23 mouse cellular contexts compared by ENCODE assay signal in genomic region chr6:118897101-118897500, GRCm38 (mm10).
A peak's percentile ranks its signal among the peaks of the same experiment; 100 is the strongest.
DNase-seq lines count a peak whose midpoint lies in the region; ATAC-seq and TF ChIP-seq lines count a peak whose summit lies in the region.
"Had no signal": no experiment of that assay in that cellular context is flagged by ENCODE, and none has a peak within 500 bp of the region (broad histone marks: within the 10 kb centered on the region; RNA-seq: fewer than 3 reads in every experiment).

No protein-coding gene starts in this region.

- WGBS in hindbrain, embryonic 10.5 days, result 48% methylated on average over 5 of the region's 5 CpGs
- 47% methylated on average over 5 of the region's 5 CpGs for WGBS in hindbrain, postnatal 0 days
- 41% methylated on average over 5 of the region's 5 CpGs for WGBS in heart, embryonic 11.5 days (ENCODE audit: insufficient replicate concordance)

- no peak overlapping the region for H3K4me2 ChIP-seq in hindbrain, postnatal 0 days (ENCODE audit: low read depth, low read length)
- H3K4me2 ChIP-seq in heart, embryonic 11.5 days, result no peak overlapping the region
- H3K4me2 ChIP-seq: embryonic facial prominence, embryonic 12.5 days; forebrain, embryonic 15.5 days; hindbrain, embryonic 14.5 days; limb, embryonic 12.5 days; liver, embryonic 13.5 days; stomach, embryonic 15.5 days had no signal

- H3K27me3 ChIP-seq in hindbrain, embryonic 10.5 days (ENCODE audit: insufficient read depth, poor library complexity, severe bottlenecking), result no peaks in the 10 kb centered on the region
- no peaks in the 10 kb centered on the region for H3K27me3 ChIP-seq in hindbrain, postnatal 0 days (ENCODE audit: insufficient read depth, low read length)
- H3K27me3 ChIP-seq in heart, embryonic 11.5 days (ENCODE audit: control insufficient read depth, insufficient read depth, low read length), result no peaks in the 10 kb centered on the region
- H3K27me3 ChIP-seq: embryonic facial prominence, embryonic 12.5 days; forebrain, embryonic 15.5 days; limb, embryonic 12.5 days; stomach, embryonic 15.5 days had no signal

- TF ChIP-seq CTCF in hindbrain, postnatal 0 days (IDR thresholded peaks at IDR 0.05; ENCODE audit: low read depth), result no peak

- H3K9ac ChIP-seq in hindbrain, postnatal 0 days (replicated peaks; ENCODE audit: low read length), result no peak overlapping the region
- peak overlapping the region; percentile 22; the same call in 1 of the 2 replicates for H3K9ac ChIP-seq in heart, embryonic 11.5 days (ENCODE audit: low read depth, low read length)
- H3K9ac ChIP-seq: embryonic facial prominence, embryonic 12.5 days; forebrain, embryonic 15.5 days; hindbrain, embryonic 14.5 days; limb, embryonic 12.5 days; liver, embryonic 13.5 days; stomach, embryonic 15.5 days had no signal

- no peak for ATAC-seq in hindbrain, postnatal 0 days
- ATAC-seq in heart, embryonic 11.5 days (replicated peaks; ENCODE audit: insufficient number of reproducible peaks, low FRiP score, low TSS enrichment), result no peak
- no peak for ATAC-seq in frontal cortex, adult (ENCODE audit: low TSS enrichment)
- ATAC-seq: forebrain, embryonic 15.5 days; intestine, embryonic 16.5 days; midbrain, embryonic 16.5 days had no signal

- 0 out of 2 replicates have a peak overlapping the region, but pooled peaks have one; percentile 23 for H3K27ac ChIP-seq in hindbrain, embryonic 10.5 days
- no peak overlapping the region for H3K27ac ChIP-seq in hindbrain, postnatal 0 days
- no peak overlapping the region for H3K27ac ChIP-seq in heart, embryonic 11.5 days (ENCODE audit: low read depth, low read length)
- H3K27ac ChIP-seq: embryonic facial prominence, embryonic 12.5 days; forebrain, embryonic 15.5 days; hindbrain, embryonic 14.5 days; limb, embryonic 12.5 days; liver, embryonic 13.5 days; stomach, embryonic 15.5 days had no signal

- H3K4me3 ChIP-seq in hindbrain, embryonic 10.5 days, result no peak overlapping the region
- no peak overlapping the region for H3K4me3 ChIP-seq in hindbrain, postnatal 0 days (ENCODE audit: low read length)
- no peak overlapping the region for H3K4me3 ChIP-seq in heart, embryonic 11.5 days (ENCODE audit: low read depth, low read length)
- H3K4me3 ChIP-seq: embryonic facial prominence, embryonic 12.5 days; forebrain, embryonic 15.5 days; limb, embryonic 12.5 days; liver, embryonic 13.5 days; megakaryocyte, embryonic 14.5 days; stomach, embryonic 15.5 days had no signal

- H3K9me3 ChIP-seq in hindbrain, embryonic 10.5 days, result no peaks in the 10 kb centered on the region
- no peaks in the 10 kb centered on the region for H3K9me3 ChIP-seq in hindbrain, postnatal 0 days (ENCODE audit: low read length)
- no peaks in the 10 kb centered on the region for H3K9me3 ChIP-seq in heart, embryonic 11.5 days (replicated peaks; ENCODE audit: control insufficient read depth, low read length)
- H3K9me3 ChIP-seq: embryonic facial prominence, embryonic 12.5 days; forebrain, embryonic 15.5 days; limb, embryonic 12.5 days; liver, embryonic 13.5 days; megakaryocyte, embryonic 14.5 days; stomach, embryonic 15.5 days had no signal

- peak; percentile 39 for DNase-seq in cerebellum, adult 9-11 months
- no peak for DNase-seq in cerebellum, adult 11 months
- no peak for DNase-seq in hindbrain, embryonic 10.5 days (ENCODE audit: low spot score)
- no peak for DNase-seq in hindbrain, postnatal 0 days (ENCODE audit: low spot score)
- DNase-seq in heart, postnatal 4 days, result peak; percentile 56
- no peak for DNase-seq in c-Kit-positive CD71-positive TER-119-positive erythroid progenitor cells, embryonic 14.5 days (ENCODE audit: low spot score)
- DNase-seq: adrenal gland, adult 8-10 months; cerebellum, adult 9-10 months; kidney, postnatal 14 days; layer of hippocampus, adult 9-11 months; liver, embryonic 13.5 days; right cerebral cortex, adult 18-20 months; thymus, adult 2 months had no signal

- peaks cover 24% of the 10 kb centered on the region for H3K4me1 ChIP-seq in hindbrain, embryonic 10.5 days (replicated peaks)
- H3K4me1 ChIP-seq in hindbrain, postnatal 0 days (ENCODE audit: insufficient read depth, low read length), result peaks cover 4% of the 10 kb centered on the region; the same call in 1 of the 2 replicates
- H3K4me1 ChIP-seq in heart, embryonic 11.5 days (ENCODE audit: control insufficient read depth, insufficient read depth, low read length), result peaks cover 36% of the 10 kb centered on the region
- H3K4me1 ChIP-seq: forebrain, embryonic 15.5 days; liver, embryonic 13.5 days; stomach, embryonic 15.5 days had no signal

- H3K36me3 ChIP-seq in hindbrain, embryonic 10.5 days, result no peaks in the 10 kb centered on the region
- no peaks in the 10 kb centered on the region for H3K36me3 ChIP-seq in hindbrain, postnatal 0 days (ENCODE audit: insufficient read depth, low read length)
- H3K36me3 ChIP-seq in heart, embryonic 11.5 days (ENCODE audit: control insufficient read depth, insufficient read depth, low read length), result no peaks in the 10 kb centered on the region
- H3K36me3 ChIP-seq: embryonic facial prominence, embryonic 12.5 days; forebrain, embryonic 15.5 days; limb, embryonic 12.5 days; liver, embryonic 13.5 days; stomach, embryonic 15.5 days had no signal

Comparison
In these comparisons a context has a peak if more than half of its experiments do, and no peak if none do; other contexts are left out.
1. DNase-seq: peak in cerebellum, adult 9-11 months (single experiment) and heart, postnatal 4 days (single experiment); none in cerebellum, adult 11 months (single experiment), hindbrain, embryonic 10.5 days (single experiment), hindbrain, postnatal 0 days (single experiment) and c-Kit-positive CD71-positive TER-119-positive erythroid progenitor cells, embryonic 14.5 days (single experiment).